Mouse (Mus musculus) embryonic facial prominence, embryonic 13.5 days (tissue): ENCODE measurements at regions not wholly inside any gene's neighbourhood (a gene's known extent, or its start where the extent isn't known, plus 50 kb on each side); places are given as distances from the start of the nearest gene placed in this dataset. TPM values are rescaled to one million over a fixed set of nuclear protein-coding genes. Genes with fewer than 3 reads are reported as not detected.

ENCODE experiments used
- microRNA-seq: library from miRNA; unstranded; fragments of <30 nt; microRNA quantifications from one replicate; pipeline ENCODE4, GENCODE M21; 2016

Small RNA genes in the stretch of these regions (microRNA-seq; reads per million reads assigned to microRNA genes)
- gene Mir7094-1 (not detected), gene Mir7094-2 (not detected)
